Mouse (Mus musculus) heart, postnatal 0 days (tissue): ENCODE results near the gene Cpeb3. TPM values are rescaled to one million over a fixed set of nuclear protein-coding genes. Genes with fewer than 3 reads are reported as not detected.

Source experiments
- ATAC-seq: fragments of 200-750 bp; cut with Nextera tagmentation; 2 replicates; pipeline ENCODE4 v1.8.0; 2017; ENCODE audit warnings: low read depth, moderate number of reproducible peaks, moderate library complexity; ENCODE audit not compliant: insufficient read depth
- DNase-seq: peaks from one replicate; pipeline ENCODE4 v3.0.0-alpha.2; 2016; ENCODE audit warnings: low spot score
- H3K27ac ChIP-seq: fragments of 300-500 bp; sonication (generic); 2 replicates; pipeline ENCODE4 v1.5.1; 2014; ENCODE audit warnings: low read depth, mild to moderate bottlenecking
- H3K27me3 ChIP-seq: fragments of 300-500 bp; sonication (generic); 2 replicates; pipeline ENCODE4 v1.6.1; 2014; ENCODE audit warnings: low read length, mixed read lengths; ENCODE audit not compliant: control insufficient read depth, insufficient read depth
- H3K36me3 ChIP-seq: fragments of 300-500 bp; sonication (generic); replicated peaks from 2 replicates; pipeline ENCODE4 v1.6.1; 2014; ENCODE audit warnings: low read length, mixed read lengths; ENCODE audit not compliant: control insufficient read depth, insufficient read depth
- H3K4me1 ChIP-seq: fragments of 300-500 bp; sonication (generic); 2 replicates; pipeline ENCODE4 v1.6.1; 2014; ENCODE audit warnings: antibody characterized with exemption; ENCODE audit not compliant: control insufficient read depth, insufficient read depth
- H3K4me2 ChIP-seq: fragments of 300-500 bp; sonication (generic); 2 replicates; pipeline ENCODE4 v1.6.1; 2014; ENCODE audit warnings: low read depth, mild to moderate bottlenecking, low read length, moderate library complexity
- H3K4me3 ChIP-seq: fragments of 300-500 bp; sonication (generic); 2 replicates; pipeline ENCODE4 v1.5.1; 2014; ENCODE audit warnings: low read depth, low read length
- H3K9ac ChIP-seq: fragments of 300-500 bp; sonication (generic); replicated peaks from 2 replicates; pipeline ENCODE4 v1.6.1; 2014; ENCODE audit warnings: low read depth, low read length, mixed read lengths
- H3K9me3 ChIP-seq: fragments of 300-500 bp; sonication (generic); replicated peaks from 2 replicates; pipeline ENCODE4 v1.6.1; 2016; ENCODE audit warnings: low read length; ENCODE audit not compliant: control insufficient read depth
- CTCF ChIP-seq: IDR thresholded peaks from 2 replicates; pipeline ENCODE4 v1.5.1; 2016; ENCODE audit warnings: antibody characterized with exemption, control low read depth, low read depth
- EP300 ChIP-seq: IDR thresholded peaks from 2 replicates; pipeline ENCODE4 v1.6.1; 2016; ENCODE audit warnings: antibody characterized with exemption, low read depth
- WGBS: fragments of 180-500 bp; shearing (Covaris S2); extraction: QIAGEN DNeasy Blood & Tissue Kit; methylation state at CpG from one replicate; pipeline ENCODE4 v1.1.7; 2014; 5-methylcytosine and 5-hydroxymethylcytosine counted together
- polyA plus RNA-seq: library from polyadenylated mRNA; unstranded; fragments of >200 nt; fragmentation: Nextera tagmentation; extraction: Ambion mirVana; gene quantifications from 2 replicates; pipeline ENCODE4 v1.2.1, GENCODE M21; 2015
- total RNA-seq: library from RNA; depleted of rRNA; stranded (reverse); fragments of >200 nt; gene quantifications from 2 replicates; pipeline ENCODE4 v1.2.3, GENCODE M21; 2014; ENCODE audit warnings: low replicate concordance

Cpeb3 gene
- total and polyA plus RNA-seq, 2 experiments from 2014 or later: 13.7 to 21.8 TPM

- Histone ChIP-seq H3K4me3 (no peak overlapping the region), H3K36me3 (peaks cover 2% of the 10 kb centered on the region; the same call in 1 of the 2 replicates), H3K27ac (peak overlapping the region; percentile 77), H3K27me3 (no peaks in the 10 kb centered on the region), H3K4me2 (no peak overlapping the region), H3K4me1 (peaks cover 59% of the 10 kb centered on the region), H3K9me3 (no peaks in the 10 kb centered on the region), H3K9ac (no peak overlapping the region)
- 23% methylated on average over 5 of the region's 5 CpGs for WGBS
- ATAC-seq (peak; percentile 12; the same call in 1 of the 2 replicates), DNase-seq (no peak)
- TF ChIP-seq CTCF (no peak), EP300 (no peak)
Measured at GRCm38 (mm10) chr19:37074726-37075125, 133.7 kb downstream of the Cpeb3 start.

- peaks cover 59% of the 10 kb centered on the region for H3K4me1 ChIP-seq
- H3K27me3 ChIP-seq: no peaks in the 10 kb centered on the region
- no peak overlapping the region for H3K9ac ChIP-seq
- no peaks in the 10 kb centered on the region for H3K9me3 ChIP-seq
- H3K4me3 ChIP-seq: no peak overlapping the region
- DNase-seq (no peak), ATAC-seq (no peak)
- 79% methylated on average over 3 of the region's 3 CpGs for WGBS
- H3K27ac ChIP-seq: peak overlapping the region; percentile 77
- no peak overlapping the region for H3K4me2 ChIP-seq
- H3K36me3 ChIP-seq: peaks cover 5% of the 10 kb centered on the region; the same call in 1 of the 2 replicates
- TF ChIP-seq EP300 (no peak), CTCF (no peak)
Measured at GRCm38 (mm10) chr19:37074276-37074675, 134.1 kb downstream of the Cpeb3 start.

- ATAC-seq: no peak
- H3K9me3 ChIP-seq: no peaks in the 10 kb centered on the region
- H3K36me3 ChIP-seq: peaks cover 5% of the 10 kb centered on the region; the same call in 1 of the 2 replicates
- DNase-seq: no peak
- H3K4me3 ChIP-seq: no peak overlapping the region
- no peak overlapping the region for H3K4me2 ChIP-seq
- H3K9ac ChIP-seq: no peak overlapping the region
- 36% methylated on average over 5 of the region's 5 CpGs for WGBS
- H3K4me1 ChIP-seq: peaks cover 47% of the 10 kb centered on the region
- peak overlapping the region; percentile 77 for H3K27ac ChIP-seq
- H3K27me3 ChIP-seq: no peaks in the 10 kb centered on the region
- TF ChIP-seq CTCF (no peak), EP300 (no peak)
Measured at GRCm38 (mm10) chr19:37072871-37073629, 135.4 kb downstream of the Cpeb3 start.

GRCm38 (mm10) chr19:37069243-37069642 is 139.2 kb downstream of the Cpeb3 start:
- H3K36me3 ChIP-seq: peaks cover 5% of the 10 kb centered on the region; the same call in 1 of the 2 replicates
- 79% methylated on average over 4 of the region's 4 CpGs for WGBS
- H3K9ac ChIP-seq: no peak overlapping the region
- H3K4me2 ChIP-seq: no peak overlapping the region
- no peaks in the 10 kb centered on the region for H3K9me3 ChIP-seq
- ATAC-seq (no peak), DNase-seq (no peak)
- no peak overlapping the region for H3K27ac ChIP-seq
- H3K27me3 ChIP-seq: no peaks in the 10 kb centered on the region
- peaks cover 16% of the 10 kb centered on the region for H3K4me1 ChIP-seq
- no peak for TF ChIP-seq EP300
- no peak overlapping the region for H3K4me3 ChIP-seq

GRCm38 (mm10) chr19:37060078-37060477 is 148.3 kb downstream of the Cpeb3 start:
- no peaks in the 10 kb centered on the region for H3K36me3 ChIP-seq
- DNase-seq (no peak), ATAC-seq (no peak)
- H3K9ac ChIP-seq: no peak overlapping the region
- WGBS: 55% methylated on average over 4 of the region's 4 CpGs
- no peak overlapping the region for H3K4me3 ChIP-seq
- H3K4me1 ChIP-seq: peaks cover 11% of the 10 kb centered on the region
- H3K9me3 ChIP-seq: no peaks in the 10 kb centered on the region
- no peaks in the 10 kb centered on the region for H3K27me3 ChIP-seq
- peak overlapping the region; percentile 65 for H3K27ac ChIP-seq
- TF ChIP-seq CTCF: no peak
- no peak for TF ChIP-seq EP300
- no peak overlapping the region; the same call in 1 of the 2 replicates for H3K4me2 ChIP-seq

GRCm38 (mm10) chr19:37059623-37060022 is 148.8 kb downstream of the Cpeb3 start:
- DNase-seq: peak; percentile 76
- Histone ChIP-seq H3K9ac (no peak overlapping the region), H3K36me3 (no peaks in the 10 kb centered on the region), H3K27me3 (no peaks in the 10 kb centered on the region), H3K9me3 (no peaks in the 10 kb centered on the region), H3K4me2 (peak overlapping the region; percentile 25; the same call in 1 of the 2 replicates), H3K4me1 (peaks cover 11% of the 10 kb centered on the region), H3K27ac (peak overlapping the region; percentile 65), H3K4me3 (no peak overlapping the region)
- ATAC-seq: peak; percentile 85
- 11% methylated on average over 2 of the region's 2 CpGs for WGBS
- TF ChIP-seq EP300 (no peak), CTCF (no peak)
